Mouse (Mus musculus): ENCODE measurements around the gene Gm10198.

GRCm38 (mm10) chr13:111556375-111556774, 36.2 kb upstream of the Gm10198 start:
- no peak for TF ChIP-seq CTCF (IDR thresholded peaks at IDR 0.05)
- no peak for TF ChIP-seq EP300 (IDR thresholded peaks at IDR 0.05)
